Mouse (Mus musculus): Measurements from ENCODE around the gene Ptprcap.
A peak's percentile ranks its signal among the peaks of the same experiment; 100 is the strongest.

Ptprcap gene

DNA sequence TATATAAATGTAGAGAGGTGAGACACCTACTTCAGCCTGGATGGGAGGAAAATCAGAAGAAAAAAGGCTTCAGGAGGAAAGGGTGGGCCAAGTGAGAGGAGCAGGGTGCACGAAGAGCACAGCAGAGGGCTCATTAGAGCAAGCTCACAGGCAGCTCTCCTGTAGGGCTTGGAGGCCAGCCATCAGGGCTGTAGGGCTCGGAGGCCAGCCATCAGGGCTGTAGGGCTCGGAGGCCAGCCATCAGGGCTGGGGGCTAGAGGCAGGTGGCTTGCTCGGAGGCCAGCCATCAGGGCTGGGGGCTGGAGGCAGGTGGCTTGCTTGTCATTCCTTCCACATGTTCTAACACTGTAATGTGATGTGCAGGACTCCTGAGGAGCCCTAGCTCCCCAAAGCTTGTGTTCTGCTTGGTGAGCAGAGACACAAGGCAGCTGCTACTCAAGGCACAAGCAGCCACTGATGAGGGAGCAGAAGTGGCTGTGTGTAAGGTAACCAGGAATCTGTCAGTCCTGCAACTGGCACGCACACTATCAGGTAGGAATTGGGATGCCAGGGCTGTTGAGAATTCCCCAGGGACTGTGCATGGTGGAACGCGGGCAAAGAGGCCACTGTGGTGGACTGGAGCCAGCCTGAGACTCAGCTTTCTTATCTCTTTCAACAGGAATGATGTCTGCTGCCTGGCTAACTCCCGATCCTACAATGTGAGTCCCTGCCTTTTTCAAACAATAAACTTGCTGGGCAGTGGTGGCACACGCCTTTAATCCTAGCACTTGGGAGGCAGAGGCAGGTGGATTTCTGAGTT is 13.5 kb downstream of the Ptprcap start:
- no peak for DNase-seq (ENCODE audit: low spot score)

DNA sequence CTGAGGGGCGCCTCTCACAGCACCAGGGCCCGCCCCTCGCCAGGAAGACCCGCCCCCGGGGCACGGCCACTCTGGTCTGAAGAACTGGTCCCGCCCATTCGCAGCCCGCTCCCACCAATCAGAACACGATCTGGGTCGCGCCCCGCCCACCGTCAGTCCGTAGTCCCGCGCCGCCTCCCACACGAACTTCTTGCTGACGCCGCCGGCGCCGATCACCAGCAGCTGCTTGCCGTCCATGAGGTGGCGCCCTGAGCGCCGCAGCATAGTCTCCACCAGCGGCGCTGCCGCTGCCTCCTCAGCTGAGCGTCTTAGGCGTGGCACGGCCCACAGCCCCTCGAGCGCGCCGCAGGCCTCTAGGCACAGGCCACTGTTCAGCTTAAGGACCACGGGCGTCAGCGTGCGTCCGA is 16.0 kb downstream of the Ptprcap start:
- DNase-seq (ENCODE audit: low spot score) = peak; percentile 99

DNA sequence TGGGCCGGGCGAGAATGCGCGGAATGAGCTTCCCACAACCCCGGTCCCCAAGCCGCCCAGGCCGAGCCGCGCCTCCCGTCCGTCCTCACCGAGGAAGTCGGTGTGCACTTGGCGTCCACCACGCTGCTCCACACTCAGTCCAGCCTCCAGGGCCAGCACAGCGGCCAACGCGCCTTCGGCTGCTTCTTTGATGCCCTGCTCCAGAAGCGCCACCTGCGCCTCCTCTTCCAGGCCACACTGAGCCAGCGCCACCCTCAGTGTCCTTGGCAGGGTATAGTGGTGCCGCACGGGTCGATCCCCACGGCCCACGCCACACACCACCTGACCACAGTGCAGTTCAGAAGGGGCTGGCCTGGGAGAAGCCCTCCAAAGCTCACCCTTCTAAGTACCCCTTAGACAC is 16.4 kb downstream of the Ptprcap start:
- no peak for DNase-seq (ENCODE audit: low spot score)

DNA sequence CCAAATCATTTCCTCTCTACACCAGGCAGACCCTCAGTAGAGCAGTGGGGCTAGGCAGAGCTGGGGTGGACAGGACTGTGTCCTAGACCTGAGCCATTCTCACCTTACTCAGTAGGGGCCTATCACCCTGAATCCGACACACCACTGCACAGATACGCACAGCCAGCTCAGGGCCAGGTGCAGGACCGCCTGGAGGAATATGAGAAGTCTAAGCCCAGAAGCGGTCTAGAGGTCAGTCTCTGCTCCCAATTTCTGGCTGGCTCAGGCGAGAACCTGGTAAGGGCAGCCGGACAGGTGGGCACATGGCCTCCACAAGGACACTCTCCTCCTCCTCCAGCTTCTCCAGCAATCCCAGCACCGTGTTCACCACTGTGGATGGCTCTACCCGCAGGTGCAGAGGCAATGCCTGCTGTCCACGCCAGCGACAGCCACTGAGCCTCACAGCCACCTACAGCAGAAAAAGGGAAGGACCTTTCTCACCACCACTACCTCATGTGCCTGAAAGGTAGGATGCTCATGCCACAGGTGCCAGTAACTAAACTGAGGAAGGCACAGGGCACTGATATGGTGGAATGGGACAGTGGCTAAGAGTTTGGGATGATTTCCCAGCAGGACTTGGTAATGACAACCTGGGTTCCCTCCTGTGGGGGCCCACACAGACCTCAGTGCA is 17.5 kb downstream of the Ptprcap start:
- no peak for DNase-seq (ENCODE audit: low spot score)

DNA sequence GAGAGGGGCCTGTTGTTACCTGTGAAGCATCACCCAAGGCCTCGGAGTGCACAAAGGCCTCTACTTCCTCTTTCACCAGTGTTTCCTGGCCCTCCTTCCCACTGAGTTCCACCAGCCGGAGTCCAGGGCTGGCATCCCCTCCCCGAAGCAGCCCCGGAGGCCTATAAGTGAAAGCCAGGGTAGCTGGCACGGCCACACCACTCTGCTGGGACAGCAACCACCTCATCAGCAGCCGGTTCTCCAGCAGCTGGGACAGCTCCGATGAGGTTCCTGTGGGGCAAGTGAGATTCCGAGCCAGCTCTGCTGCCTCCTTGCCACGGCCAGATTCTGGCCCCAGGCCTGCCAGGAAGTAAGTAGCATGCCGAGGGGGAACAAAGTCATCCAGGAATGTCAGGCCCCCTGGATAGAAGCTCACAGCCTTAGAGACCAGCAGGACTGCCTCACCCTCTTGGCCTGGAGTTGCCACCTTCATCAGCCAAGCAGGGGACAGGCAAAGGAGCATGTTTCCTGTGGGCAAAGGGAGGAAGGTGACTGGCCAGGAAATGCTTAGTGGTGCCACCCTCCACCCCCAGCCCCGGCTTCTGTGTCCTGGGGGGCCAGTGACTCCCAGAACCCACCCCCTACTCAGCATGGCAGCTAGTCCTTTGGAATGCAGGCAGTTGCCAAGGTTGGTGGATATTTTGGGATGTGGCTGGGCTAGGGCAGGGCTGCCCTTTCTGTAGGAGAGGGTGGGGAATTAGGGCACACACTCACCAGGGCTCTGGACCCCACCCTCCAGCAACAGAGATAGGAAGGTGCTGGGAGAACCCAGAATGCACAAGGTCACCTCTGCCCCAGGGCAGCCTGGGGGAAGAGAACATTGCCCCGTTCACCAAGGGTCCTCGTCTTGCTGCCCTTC is 18.2 kb downstream of the Ptprcap start:
- DNase-seq (ENCODE audit: low spot score) = no peak

DNA sequence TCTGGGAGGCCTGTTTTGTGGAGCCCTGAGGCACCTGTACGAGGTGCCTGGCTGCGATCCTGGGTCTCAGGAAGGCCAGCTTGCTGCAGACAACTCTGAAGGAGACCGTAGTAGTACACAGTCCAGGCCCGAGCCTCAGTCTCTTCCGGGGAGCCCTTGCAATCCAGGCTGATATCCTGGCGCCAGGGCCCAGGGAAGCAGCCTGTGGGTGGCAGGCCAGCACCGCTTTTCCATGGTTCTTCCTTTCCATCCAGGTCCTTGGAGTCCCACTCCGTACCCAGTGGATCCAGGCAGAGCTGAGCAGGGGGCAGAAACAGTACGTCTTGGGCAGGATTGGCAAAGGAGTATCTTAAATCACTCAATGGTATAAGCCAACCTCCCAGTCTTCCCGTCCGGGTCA is 19.5 kb downstream of the Ptprcap start:
- DNase-seq (ENCODE audit: low spot score) = no peak

DNA sequence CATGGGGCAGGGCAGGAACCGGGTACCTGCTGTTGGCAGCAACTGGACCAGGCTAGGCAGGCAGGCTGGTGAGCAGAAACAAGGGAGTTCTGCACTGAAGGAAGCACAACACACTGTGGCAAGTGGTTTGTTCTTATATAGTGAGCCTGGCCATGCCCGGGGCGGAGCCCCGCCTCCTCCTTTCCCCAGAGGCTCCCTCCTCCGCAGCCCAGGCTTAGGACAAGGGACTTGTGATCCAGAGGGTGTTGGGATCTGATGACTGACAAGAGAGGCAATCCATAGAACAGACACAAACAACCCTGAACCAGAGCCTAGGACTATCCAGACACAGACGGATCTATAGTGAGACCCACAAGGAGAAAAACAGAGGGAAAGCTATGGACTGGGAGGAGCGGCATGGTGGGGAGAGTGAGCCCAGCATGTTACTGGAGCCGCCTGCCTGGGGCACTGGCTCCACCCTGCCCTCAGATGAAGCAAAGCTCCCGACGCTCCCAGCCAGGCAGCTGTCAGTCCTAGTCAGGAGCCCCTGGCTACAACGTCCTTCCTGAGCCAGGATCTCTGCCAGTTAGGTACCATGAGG is 22.1 kb downstream of the Ptprcap start, which contains the start of gene Carns1:
Gene Carns1, minus strand, starts transcription at position 112 of the 580 bp plus-strand sequence.
- no peak for DNase-seq (ENCODE audit: low spot score)

DNA sequence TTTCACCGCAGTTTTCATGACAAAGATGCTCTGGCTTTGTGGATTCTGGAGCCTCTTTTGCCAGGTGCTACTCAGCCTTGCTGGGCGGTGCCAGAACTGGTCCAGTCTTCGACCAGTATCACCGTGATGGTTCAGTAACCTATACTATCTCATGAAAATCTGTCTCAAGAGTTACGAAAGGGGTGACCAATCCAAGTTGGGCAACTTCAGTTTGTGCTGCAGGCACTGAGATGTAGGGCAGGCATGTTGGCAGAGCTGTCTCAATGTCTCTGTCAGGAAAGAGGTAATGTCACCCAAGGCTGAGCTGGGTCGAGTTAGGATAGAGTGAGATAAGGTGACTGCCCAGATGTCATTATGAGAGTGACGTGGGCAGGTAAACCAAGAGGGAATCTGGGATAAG is 27.0 kb downstream of the Ptprcap start:
- DNase-seq (ENCODE audit: low spot score) = no peak

DNA sequence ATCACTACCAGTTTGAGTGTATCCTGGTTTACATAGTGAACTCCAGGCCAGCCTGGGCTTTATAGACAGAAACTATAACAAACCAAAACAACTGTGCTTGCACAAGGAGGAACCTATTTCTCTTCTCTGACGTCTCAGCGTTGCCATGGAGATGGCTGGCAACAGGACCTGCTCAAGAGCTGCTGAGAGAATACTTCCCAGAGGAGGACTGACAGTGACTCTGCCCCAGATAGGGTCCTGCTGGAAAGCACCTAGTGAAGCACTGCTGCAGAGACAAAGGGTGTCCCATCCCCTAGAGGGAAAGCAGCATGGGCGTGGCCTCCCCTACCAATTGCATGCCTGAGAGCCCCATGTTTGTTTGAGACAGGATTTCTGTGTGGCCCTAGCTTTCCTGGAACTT is 28.5 kb downstream of the Ptprcap start:
- DNase-seq (ENCODE audit: low spot score) = no peak

DNA sequence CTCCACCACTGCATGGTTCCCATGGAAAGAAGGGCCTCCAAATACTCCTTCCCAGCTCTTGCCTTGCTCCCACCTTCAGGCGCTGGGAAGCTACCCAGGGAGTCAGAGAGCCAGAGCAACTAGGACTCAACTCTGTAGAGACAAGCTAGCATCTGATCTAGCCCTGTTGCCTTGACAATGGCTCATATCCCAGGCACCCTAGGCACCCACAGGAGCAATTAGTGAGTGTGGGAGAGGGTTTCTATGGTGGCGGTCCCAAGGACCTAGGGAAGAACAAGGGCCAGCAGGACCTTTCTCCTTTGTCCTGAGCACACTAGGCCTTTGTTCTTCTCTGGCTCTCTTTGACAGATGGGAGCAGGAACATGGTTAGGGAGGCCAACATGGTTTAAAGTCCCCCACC is 30.3 kb downstream of the Ptprcap start:
- no peak for DNase-seq (ENCODE audit: low spot score)

DNA sequence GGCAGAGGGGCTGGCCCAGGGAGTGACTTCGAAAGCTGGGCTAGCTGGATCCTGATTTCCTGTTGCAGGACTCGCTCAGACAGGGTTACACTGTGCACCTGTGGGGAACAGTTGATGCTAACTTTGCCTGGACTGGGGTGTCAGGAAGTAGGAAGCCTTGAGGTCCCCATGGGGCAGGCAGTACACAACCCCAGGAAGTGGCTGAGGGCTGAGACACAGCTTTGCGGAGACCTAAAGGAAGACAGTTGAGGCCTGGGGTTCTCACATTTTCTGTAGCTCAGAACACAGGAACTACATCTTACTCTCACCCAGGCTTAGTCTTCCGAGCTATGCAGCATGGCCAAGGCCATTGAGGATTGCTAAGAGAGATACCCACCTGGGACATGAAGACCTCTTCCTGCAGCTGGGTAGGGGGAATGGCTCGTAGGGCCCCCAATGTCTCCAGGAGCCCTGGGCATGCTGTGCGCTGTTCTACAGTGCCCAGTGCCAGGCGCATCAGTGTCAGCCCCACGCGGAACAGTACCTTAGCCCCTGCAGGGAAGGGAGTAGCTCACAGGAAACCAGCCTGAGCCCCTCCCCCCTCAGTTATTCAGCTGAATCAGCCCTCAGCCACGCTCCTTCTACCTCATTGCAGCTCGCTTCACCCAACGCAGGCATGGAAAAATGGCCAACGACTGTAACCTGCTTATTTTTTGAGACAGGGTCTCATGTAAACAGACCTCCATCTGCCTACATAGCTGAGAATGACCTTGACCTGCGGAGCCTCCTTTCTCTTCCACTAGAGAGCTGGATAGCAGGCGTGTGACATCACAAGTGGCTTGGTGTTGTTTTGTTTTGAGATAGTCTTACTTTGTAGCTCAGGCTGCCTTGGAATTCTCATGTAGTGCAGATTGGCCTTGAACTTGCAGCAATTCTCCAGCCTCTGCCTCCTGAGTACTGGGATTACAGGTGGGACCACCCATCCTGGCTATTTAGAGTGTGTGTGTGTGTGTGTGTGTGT is 31.9 kb downstream of the Ptprcap start:
- DNase-seq (ENCODE audit: low spot score) = no peak

DNA sequence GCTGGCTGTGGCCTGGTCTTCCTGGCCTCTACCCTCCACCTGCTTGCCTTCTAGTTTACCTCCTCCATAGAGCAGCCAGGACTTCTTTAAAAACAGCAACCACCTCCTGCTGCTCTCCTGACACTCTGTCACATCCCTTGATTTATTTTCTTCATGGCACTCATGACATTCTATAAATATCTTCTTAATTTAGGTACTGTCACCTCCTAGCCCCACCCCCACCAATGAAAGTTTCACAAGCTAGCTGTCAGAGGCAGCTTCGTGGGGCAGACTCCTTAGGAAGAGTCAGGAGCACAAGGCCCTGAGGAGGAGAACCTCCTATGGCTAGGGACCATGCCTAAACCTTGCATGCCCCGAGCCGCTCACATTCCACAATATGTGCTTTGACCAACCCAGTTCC is 33.9 kb downstream of the Ptprcap start:
- no peak for DNase-seq (ENCODE audit: low spot score)

DNA sequence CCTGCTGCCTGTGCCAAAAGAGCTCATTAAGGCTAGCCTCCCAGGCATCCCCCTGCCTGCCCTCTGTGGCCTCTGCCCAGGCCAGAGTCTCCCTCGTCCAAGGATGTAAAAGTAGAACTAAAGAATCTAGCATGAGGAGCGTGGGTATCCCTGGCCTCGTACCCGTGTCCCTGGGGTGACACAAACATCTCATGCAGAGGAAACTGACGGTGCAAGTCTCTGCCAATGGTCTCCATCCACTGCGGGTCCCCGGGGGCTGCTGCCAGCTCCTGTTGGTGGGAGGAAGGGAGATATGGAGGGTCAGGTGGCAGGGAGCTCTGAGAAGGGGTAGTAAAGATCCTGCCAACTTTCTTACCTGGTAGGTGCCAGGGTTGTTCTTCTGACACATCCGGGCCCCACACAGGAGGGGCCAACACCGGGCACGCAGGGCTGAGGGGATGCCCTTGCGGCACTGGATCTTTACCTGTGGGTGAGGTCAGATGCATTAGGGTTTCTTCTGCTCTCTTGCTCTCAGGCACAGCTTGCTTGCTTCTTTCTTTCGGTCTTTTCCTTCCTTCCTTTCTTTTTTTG is 35.7 kb downstream of the Ptprcap start:
- no peak for DNase-seq (ENCODE audit: low spot score)

DNA sequence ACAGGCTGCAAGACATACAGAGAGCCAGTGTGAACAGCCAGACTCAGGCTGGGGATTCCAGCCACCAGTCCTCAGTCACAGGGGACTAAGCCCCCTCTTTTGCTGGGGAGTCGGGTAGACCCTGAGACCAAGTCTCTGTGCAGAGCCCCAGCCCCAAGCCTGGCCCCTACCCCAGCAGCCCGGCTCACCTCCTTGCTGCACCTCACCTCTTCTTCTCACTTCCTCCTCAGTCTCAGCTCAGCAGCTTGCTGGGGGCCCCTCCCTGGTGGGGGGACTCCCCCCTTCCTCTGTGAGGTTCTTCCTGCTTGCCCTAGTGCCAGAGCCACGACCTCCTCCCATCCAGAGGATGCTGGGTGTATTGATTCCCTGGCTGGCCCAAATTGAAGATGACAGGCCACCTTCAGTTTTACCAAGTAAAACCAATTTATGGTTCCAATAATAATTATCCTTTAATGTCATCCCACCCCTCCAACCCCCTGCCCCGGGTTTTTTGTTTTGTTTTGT is 37.5 kb downstream of the Ptprcap start, which contains the start of gene Tbc1d10c:
Gene Tbc1d10c, minus strand, starts transcription at position 454 of the 504 bp plus-strand sequence.
- DNase-seq (ENCODE audit: low spot score) = no peak

DNA sequence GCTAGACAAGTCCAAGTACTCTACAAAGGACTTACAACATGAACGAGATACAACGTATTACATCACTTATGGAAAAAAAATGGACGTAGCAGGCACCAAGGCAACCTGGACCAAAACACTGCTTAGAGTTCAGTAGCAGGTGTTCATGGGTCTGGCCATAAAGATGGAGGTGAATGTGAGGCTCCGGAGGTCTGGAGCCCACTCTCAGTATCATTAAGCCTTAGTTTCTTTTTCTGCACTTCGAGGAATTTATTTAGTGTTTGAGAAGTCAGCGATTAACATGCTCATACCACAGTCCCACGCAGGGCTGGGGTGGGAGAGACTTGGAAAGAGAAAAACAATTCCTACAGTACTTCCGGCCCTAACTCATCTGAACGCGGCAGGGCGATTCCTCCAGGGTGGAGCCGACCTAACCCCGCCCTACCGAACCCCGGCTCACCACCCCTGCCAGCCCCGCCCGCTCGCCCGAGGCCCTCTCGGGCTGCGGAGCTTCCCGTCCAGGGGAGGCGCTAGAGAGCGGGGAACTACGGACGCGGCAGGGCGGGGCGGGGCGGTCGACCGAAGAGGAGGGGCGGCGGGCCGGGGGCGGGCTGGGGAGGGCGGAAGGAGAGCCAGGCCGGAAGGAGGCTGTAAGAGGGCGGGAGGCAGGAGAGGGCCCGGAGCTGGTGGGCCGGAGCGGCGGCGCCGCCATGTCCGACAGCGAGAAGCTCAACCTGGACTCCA is 38.3 kb downstream of the Ptprcap start, which contains the start of gene Ppp1ca:
Gene Ppp1ca, plus strand, starts transcription at position 538 of the 723 bp plus-strand sequence.
- DNase-seq (ENCODE audit: low spot score) = peak; percentile 93

DNA sequence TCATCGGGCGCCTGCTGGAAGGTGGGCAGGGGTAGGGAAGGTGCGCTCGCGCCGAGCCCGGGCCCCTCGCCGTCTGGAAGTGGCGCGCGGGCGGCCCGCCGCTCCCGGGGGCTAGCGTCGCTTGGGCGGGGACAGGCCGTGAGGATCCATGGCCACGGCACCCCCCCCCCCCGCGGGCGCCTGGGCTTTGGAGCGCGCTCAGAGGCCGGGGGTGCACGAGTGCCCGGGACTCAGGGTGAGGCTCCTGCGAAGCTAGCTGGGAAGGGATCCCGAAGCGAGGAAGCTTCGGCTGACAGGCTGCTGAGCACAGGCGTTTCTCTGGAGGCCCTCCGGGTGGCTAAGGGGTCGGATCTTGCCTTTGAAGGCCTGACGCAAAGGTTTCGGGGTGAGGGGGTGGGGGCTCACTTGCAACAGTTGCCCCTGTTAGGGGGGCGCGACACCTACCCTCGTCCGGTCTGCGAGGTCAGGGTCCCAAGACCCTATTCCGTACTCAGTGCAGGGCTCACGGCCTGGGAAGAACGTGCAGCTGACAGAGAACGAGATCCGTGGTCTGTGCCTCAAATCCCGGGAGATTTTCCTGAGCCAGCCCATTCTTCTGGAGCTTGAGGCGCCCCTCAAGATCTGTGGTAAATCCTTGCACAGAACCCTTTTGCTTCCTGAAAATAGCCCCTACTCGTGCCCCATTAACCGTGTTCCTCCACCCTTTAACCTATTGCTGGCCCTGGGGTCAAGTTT is 39.0 kb downstream of the Ptprcap start:
- DNase-seq (ENCODE audit: low spot score) = no peak

DNA sequence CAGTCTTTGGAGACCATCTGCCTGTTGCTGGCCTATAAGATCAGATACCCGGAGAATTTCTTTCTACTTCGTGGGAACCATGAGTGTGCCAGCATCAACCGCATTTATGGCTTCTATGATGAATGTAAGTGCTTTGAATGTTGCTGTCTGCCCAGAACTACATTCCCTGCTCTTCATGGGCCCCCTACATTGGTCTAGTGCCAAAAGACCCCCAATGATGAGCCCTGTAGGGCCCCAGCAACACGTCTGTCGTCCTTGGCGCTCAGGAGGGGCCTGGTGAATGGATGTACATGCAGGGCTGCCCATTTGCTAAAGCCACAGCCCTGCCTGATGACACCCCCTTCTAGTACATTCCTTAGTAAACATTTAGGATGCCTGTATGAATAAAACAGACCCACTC is 39.7 kb downstream of the Ptprcap start:
- no peak for DNase-seq (ENCODE audit: low spot score)

DNA sequence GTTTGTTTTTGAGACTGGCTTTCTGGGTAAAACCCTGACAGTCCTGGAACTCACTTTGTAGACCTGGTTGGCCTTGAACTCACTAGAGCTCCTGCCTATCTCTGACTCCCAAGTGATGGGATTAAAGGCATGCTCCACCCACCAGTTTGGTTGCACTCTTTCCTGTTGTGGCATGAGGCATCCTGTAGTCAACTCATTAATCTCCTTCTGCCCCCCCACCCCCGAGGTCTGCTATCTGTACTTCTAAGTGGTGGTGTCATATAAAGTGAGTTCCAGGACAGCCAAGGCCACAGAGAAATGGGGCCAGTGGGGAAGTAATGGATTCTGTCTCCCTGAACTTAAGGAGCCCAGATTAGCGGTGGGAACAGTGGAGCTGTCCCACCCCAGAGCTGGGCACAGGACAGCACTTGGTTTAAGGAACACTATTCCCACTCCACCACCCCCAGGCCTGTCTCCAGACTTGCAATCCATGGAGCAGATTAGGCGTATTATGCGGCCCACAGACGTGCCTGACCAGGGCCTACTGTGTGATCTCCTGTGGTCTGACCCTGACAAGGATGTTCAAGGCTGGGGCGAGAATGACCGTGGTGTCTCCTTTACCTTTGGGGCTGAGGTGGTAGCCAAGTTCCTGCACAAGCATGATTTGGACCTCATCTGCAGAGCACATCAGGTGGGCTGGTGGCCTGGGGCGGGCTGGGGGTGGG is 40.8 kb downstream of the Ptprcap start:
- no peak for DNase-seq (ENCODE audit: low spot score)
